Mouse (Mus musculus) CH12.LX (cell line): ENCODE measurements around the gene Hivep2. TPM values are rescaled to one million over a fixed set of nuclear protein-coding genes. Genes with fewer than 3 reads are reported as not detected.
A peak's percentile ranks its signal among the peaks of the same experiment; 100 is the strongest.

Experiments used
- DNase-seq: peaks from one replicate; pipeline ENCODE4 v3.0.0-alpha.2; 2013; ENCODE audit errors: extremely low read depth
- H3K27ac ChIP-seq: 2 replicates; pipeline ENCODE4 v1.5.1; 2012; ENCODE audit warnings: low read depth, mild to moderate bottlenecking, control low read depth, moderate library complexity; ENCODE audit not compliant: insufficient read depth
- H3K27me3 ChIP-seq: replicated peaks from 2 replicates; pipeline ENCODE3; 2012; ENCODE audit warnings: inconsistent platforms
- H3K36me3 ChIP-seq, 2 experiments: replicated peaks in 1 of 2; 2 replicates each; pipeline versions ENCODE3 to v1.6.1; 2012; ENCODE audit warnings: inconsistent platforms in 1 of 2, low read length in 1 of 2, mild to moderate bottlenecking in 1 of 2, mixed read lengths in 1 of 2, moderate library complexity in 1 of 2; ENCODE audit not compliant: control insufficient read depth in 1 of 2, insufficient read depth in 1 of 2
- H3K4me1 ChIP-seq, 2 experiments: 2 replicates each; pipeline ENCODE4 v1.6.1; 2012; ENCODE audit warnings: inconsistent platforms in 1 of 2, moderate library complexity in 1 of 2; ENCODE audit not compliant: insufficient read depth in 2 of 2, control insufficient read depth in 1 of 2
- H3K4me2 ChIP-seq: 2 replicates; pipeline ENCODE4 v1.6.1; 2012; ENCODE audit warnings: low read depth, mild to moderate bottlenecking, control low read depth; ENCODE audit not compliant: poor library complexity, insufficient read depth, severe bottlenecking
- H3K4me3 ChIP-seq, 3 experiments: fragments of 150-350 bp in 1 of 3; sonication (generic) in 1 of 3; replicated peaks in 1 of 3; 2 replicates each; pipeline versions ENCODE3 to v1.5.1; 2011 to 2012; ENCODE audit warnings: low read depth in 2 of 3, low read length in 2 of 3, mild to moderate bottlenecking in 2 of 3, moderate library complexity in 2 of 3, control low read depth in 1 of 3, improper control_type of control experiment in 1 of 3, inconsistent platforms in 1 of 3, mixed read lengths in 1 of 3; ENCODE audit not compliant: poor library complexity in 1 of 3
- H3K79me2 ChIP-seq: replicated peaks from 2 replicates; pipeline ENCODE4 v1.6.1; 2012; ENCODE audit warnings: mild to moderate bottlenecking, moderate library complexity; ENCODE audit not compliant: control insufficient read depth, poor library complexity, insufficient read depth, severe bottlenecking; ENCODE audit errors: extremely low read depth
- H3K9ac ChIP-seq: 2 replicates; pipeline ENCODE4 v1.6.1; 2012; ENCODE audit warnings: low read depth, mild to moderate bottlenecking, control low read depth, moderate library complexity; ENCODE audit not compliant: insufficient read depth
- H3K9me3 ChIP-seq: replicated peaks from 2 replicates; pipeline ENCODE3; 2012; ENCODE audit warnings: low read length, inconsistent platforms, mixed read lengths
- BHLHE40 ChIP-seq: IDR thresholded peaks from 2 replicates; pipeline ENCODE4 v1.6.1; 2011; ENCODE audit warnings: mild to moderate bottlenecking, low read depth, low read length, improper control_type of control experiment
- CHD2 ChIP-seq: IDR thresholded peaks from 2 replicates; pipeline ENCODE4 v1.6.1; 2011; ENCODE audit warnings: low read length, improper control_type of control experiment
- EP300 ChIP-seq: IDR thresholded peaks from 2 replicates; pipeline ENCODE4 v1.6.1; 2011; ENCODE audit warnings: low read length, improper control_type of control experiment
- ETS1 ChIP-seq: conservative IDR thresholded peaks from 2 replicates; pipeline ENCODE4 v1.6.1; 2012; ENCODE audit warnings: low read depth, mild to moderate bottlenecking, inconsistent platforms, low read length, improper control_type of control experiment, moderate library complexity
- HCFC1 ChIP-seq: IDR thresholded peaks from 2 replicates; pipeline ENCODE4 v1.6.1; 2012; ENCODE audit warnings: low read depth, mild to moderate bottlenecking, inconsistent platforms, low read length, improper control_type of control experiment
- JUN ChIP-seq: IDR thresholded peaks from 2 replicates; pipeline ENCODE4 v1.6.1; 2011; ENCODE audit warnings: low read depth, mild to moderate bottlenecking, low read length, improper control_type of control experiment, moderate library complexity; ENCODE audit not compliant: insufficient read depth
- MXI1 ChIP-seq: IDR thresholded peaks from 2 replicates; pipeline ENCODE4 v1.6.1; 2011; ENCODE audit warnings: mild to moderate bottlenecking, low read depth, low read length, improper control_type of control experiment
- MYC ChIP-seq: IDR thresholded peaks from 2 replicates; pipeline ENCODE4 v1.6.1; 2011; ENCODE audit warnings: low read depth, mild to moderate bottlenecking, improper control_type of control experiment, low read length
- NRF1 ChIP-seq: IDR thresholded peaks from 2 replicates; pipeline ENCODE4 v1.6.1; 2014; ENCODE audit warnings: low read depth, mild to moderate bottlenecking, inconsistent platforms, low read length, improper control_type of control experiment, moderate library complexity
- SIN3A ChIP-seq: IDR thresholded peaks from 2 replicates; pipeline ENCODE4 v1.6.1; 2012; ENCODE audit warnings: low read length, improper control_type of control experiment, inconsistent platforms
- SMC3 ChIP-seq: IDR thresholded peaks from 2 replicates; pipeline ENCODE4 v1.6.1; 2011; ENCODE audit warnings: low read depth, low read length, improper control_type of control experiment
- TCF12 ChIP-seq: IDR thresholded peaks from 2 replicates; pipeline ENCODE4 v1.6.1; 2014; ENCODE audit warnings: low read depth, mild to moderate bottlenecking, inconsistent platforms, low read length, improper control_type of control experiment
- USF1 ChIP-seq: IDR thresholded peaks from 2 replicates; pipeline ENCODE4 v1.6.1; 2014; ENCODE audit warnings: low read depth, mild to moderate bottlenecking, inconsistent platforms, low read length, improper control_type of control experiment
- dilution Hi-C: fragments of 300-500 bp; cut with MboI; formaldehyde crosslinking; loops from 2 replicates; pipeline ENCODE4 v1.14.3; 2020; ENCODE audit warnings: low sequenced_read_pairs; ENCODE audit not compliant: extremely low pct_unique_long_range_greater_than_20kb, extremely low pct_ligation_motif_present
- in situ Hi-C: fragments of 300-500 bp; cut with MboI; formaldehyde crosslinking; loops from 3 replicates; pipeline ENCODE4 v1.14.3; 2019; ENCODE audit warnings: low sequenced_read_pairs, low pct_ligation_motif_present, low pct_unique_long_range_greater_than_20kb, mixed read lengths
- polyA plus RNA-seq: library from polyadenylated mRNA; unstranded; fragments of >175 nt; gene quantifications from 2 replicates; pipeline ENCODE4 v1.2.1, GENCODE M21; 2012; ENCODE audit warnings: low read depth; ENCODE audit not compliant: insufficient read length
- total RNA-seq, 2 experiments: library from RNA; depleted of rRNA; stranded (reverse); fragments of 300-350 nt in 1 of 2; fragments of >200 nt in 1 of 2; gene quantifications; 2 replicates each; pipeline ENCODE4 v1.2.3; 2012 to 2014

Hivep2 gene
- total and polyA plus RNA-seq, 3 experiments, result 0.59 to 2.7 (median 1.4) TPM

DNA sequence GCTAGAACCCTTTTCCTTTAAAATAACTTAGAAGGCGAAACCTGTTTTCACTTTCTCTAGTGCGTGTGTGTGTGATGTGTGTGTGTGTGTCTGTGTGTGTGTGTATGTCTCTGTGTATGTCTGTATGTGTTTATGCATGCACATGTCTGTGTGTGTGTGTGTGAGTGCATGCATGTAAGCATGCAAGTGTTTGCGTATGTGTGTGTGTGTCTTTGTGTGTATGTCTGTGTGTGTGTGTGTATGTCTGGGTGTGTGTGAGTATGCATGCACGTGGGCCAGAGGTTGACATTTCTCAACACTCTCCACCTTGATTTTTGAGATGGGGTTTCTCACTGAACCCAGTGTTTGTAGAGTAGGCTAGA is 77.5 kb downstream of the Hivep2 start:
- peak overlapping the region; percentile 67 for H3K4me2 ChIP-seq
- H3K9me3 ChIP-seq, result no peaks in the 10 kb centered on the region
- dilution Hi-C loops (no loop called here), in situ Hi-C loops (loop anchor here (5.0 kb wide), 1 partner anchor 76 kb away; the partner anchor contains the start of gene Hivep2)
- H3K4me1 ChIP-seq, result peaks cover 24 to 70% of the 10 kb centered on the region in 2 experiments
- H3K9ac ChIP-seq, result peak overlapping the region; percentile 37; the same call in 1 of the 2 replicates
- peak overlapping the region; percentile 55; the same call in 1 of the 2 replicates for H3K27ac ChIP-seq
- H3K79me2 ChIP-seq, result 0 out of 2 replicates have a peak, but pooled peaks cover 2% of the 10 kb centered on the region
- no peak for DNase-seq
- TF ChIP-seq SIN3A (peak; percentile 0; the same call in 1 of the 2 replicates), MYC (no peak), BHLHE40 (0 out of 2 replicates have a peak, but pooled peaks have one; percentile 17), MXI1 (0 out of 2 replicates have a peak, but pooled peaks have one; percentile 16)
- H3K36me3 ChIP-seq, result no peaks in the 10 kb centered on the region
- H3K27me3 ChIP-seq, result no peaks in the 10 kb centered on the region
- H3K4me3 ChIP-seq, result peak overlapping the region in 1 of 3 experiments; percentile 40

DNA sequence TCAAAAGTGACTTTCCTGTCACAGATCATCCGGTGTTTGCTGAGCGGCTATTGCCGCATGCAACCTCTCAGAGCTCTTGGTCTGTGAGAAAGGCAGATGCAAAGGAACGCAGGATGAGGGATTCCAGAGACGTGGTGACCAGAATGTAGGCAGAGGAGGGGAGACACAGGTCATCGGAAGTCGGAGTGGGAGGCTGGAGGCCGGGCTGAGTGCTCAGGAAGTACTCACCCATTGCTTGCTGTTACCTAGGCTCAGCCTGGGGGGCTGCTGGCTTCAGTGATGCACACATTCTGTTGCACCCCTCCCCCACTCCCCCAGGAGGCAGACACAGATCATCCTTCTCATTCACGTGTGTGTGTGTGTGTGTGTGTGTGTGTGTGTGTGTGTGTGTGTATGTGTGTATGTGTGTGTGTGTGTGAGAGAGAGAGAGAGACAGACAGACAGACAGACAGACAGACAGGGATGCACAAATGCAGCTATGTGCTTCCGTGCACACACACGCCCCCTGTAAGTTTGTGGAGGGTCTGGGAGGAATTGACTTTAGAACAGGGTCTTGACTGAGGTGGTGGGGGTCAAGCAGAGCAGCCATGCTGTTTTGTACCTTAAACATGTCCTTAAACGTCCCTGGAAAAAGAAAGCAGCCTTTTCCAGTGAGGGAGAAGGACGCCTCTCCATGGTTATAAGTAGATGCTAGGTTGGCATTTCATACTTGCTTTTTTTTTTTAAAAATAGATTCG is 78.3 kb downstream of the Hivep2 start:
- 0 out of 2 replicates have a peak, but pooled peaks cover 2% of the 10 kb centered on the region for H3K79me2 ChIP-seq
- H3K27me3 ChIP-seq, result no peaks in the 10 kb centered on the region
- in situ Hi-C loops, result loop anchor here (5.0 kb wide), 1 partner anchor 77 kb away; the partner anchor contains the start of gene Hivep2
- no peaks in the 10 kb centered on the region for H3K9me3 ChIP-seq
- TF ChIP-seq BHLHE40, result peak; percentile 26; the same call in 1 of the 2 replicates
- TF ChIP-seq USF1, result no peak
- TF ChIP-seq, all 38 proteins: peak for 1
- Histone ChIP-seq H3K4me3 (no peak overlapping the region), H3K36me3 (no peaks in the 10 kb centered on the region), H3K9ac (no peak overlapping the region), H3K4me2 (no peak overlapping the region), H3K27ac (no peak overlapping the region), H3K4me1 (peaks cover 27 to 77% of the 10 kb centered on the region in 2 experiments)
- no peak for DNase-seq
- dilution Hi-C loops, result no loop called here

DNA sequence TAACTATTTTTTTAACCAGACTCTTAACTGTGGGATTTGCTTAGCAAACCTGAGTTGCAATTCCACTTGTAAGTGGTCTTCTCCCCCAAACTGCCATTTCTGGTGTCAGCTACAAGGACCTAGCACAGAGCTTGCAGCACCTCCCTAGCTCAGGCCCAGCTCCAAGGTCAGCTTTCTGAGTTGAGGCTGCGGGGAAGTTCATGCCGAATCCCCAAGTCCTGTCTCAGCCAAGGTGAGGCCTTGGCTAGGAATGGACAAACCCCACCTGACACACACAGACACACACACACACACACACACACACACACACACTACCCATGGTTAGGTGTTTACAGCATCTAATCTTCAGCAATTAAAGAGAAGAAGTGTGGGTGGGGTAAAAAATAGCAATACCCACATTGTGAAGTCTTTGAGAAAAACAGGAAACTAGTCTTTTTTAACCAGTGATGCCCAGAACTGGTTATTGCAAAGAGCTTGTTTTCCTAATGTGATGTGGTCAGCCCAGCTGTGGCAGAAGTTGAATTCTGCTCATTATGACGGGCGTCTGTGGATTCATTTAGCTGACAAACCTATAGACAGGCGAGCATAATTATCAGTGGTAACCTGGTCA is 79.0 kb downstream of the Hivep2 start:
- H3K4me2 ChIP-seq, result peak overlapping the region; percentile 60
- H3K4me1 ChIP-seq, result peaks cover 29 to 82% of the 10 kb centered on the region in 2 experiments
- dilution Hi-C loops (no loop called here), in situ Hi-C loops (loop anchor here (5.0 kb wide), 1 partner anchor 78 kb away; the partner anchor contains the start of gene Hivep2)
- no peaks in the 10 kb centered on the region for H3K9me3 ChIP-seq
- peak overlapping the region; percentile 63 for H3K27ac ChIP-seq
- DNase-seq, result no peak
- H3K27me3 ChIP-seq, result no peaks in the 10 kb centered on the region
- H3K36me3 ChIP-seq, result no peaks in the 10 kb centered on the region
- TF ChIP-seq ETS1, result 0 out of 2 replicates have a peak, but pooled peaks have one; percentile 39
- no peak for TF ChIP-seq USF1
- no peak for TF ChIP-seq SIN3A
- no peak for TF ChIP-seq TCF12
- no peak for TF ChIP-seq CHD2
- TF ChIP-seq EP300, result 0 out of 2 replicates have a peak, but pooled peaks have one; percentile 8
- TF ChIP-seq HCFC1, result no peak
- TF ChIP-seq JUN, result no peak
- TF ChIP-seq SMC3, result no peak
- TF ChIP-seq NRF1, result no peak
- H3K4me3 ChIP-seq, result no peak overlapping the region
- peak overlapping the region; percentile 33; the same call in 1 of the 2 replicates for H3K9ac ChIP-seq
- H3K79me2 ChIP-seq, result 0 out of 2 replicates have a peak, but pooled peaks cover 2% of the 10 kb centered on the region
